Mouse (Mus musculus): ENCODE results near the gene Morc2a.

DNA sequence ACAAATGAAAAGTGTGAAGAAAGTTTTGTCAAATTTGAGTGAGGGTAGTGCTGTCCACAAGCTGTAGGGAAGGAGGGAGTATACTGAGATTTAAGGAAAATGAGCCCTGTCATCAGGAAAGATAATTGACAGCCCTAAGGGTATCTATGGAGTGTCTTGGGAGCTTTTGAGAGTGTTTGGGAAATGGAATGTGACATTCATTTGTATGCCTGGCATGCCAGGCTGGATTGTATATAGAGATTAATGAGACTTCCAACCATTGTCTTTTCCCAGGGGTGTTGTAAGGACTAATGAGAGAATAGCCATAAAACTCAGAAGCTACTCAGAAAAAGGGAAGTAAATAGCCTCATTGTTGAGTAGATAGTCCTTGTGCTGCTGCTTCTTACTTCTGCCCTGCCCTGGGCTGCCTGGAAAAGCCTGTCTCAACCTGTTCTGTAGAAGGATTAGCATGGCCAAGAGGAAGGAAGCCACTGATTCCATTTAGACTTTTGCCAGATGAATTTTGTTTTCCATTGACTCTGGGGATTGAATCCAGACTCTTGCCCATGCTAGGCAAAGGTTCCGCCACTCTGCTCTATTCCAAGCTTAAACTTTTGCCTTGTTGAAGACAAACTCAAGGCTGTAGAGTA lies 22.1 kb downstream of the Morc2a start:
- TF ChIP-seq ZNF384 (IDR thresholded peaks at IDR 0.05; ENCODE audit: low read depth, low read length) (no peak), CHD2 (IDR thresholded peaks at IDR 0.05; ENCODE audit: low read depth, low read length) (no peak)
